Mouse (Mus musculus): ENCODE data around the gene Myt1.
"Not testable (repeated sequence)": the region's sequence is repeated elsewhere in the genome, so short reads cannot be mapped to it uniquely, and the experiment has no call there.

The Myt1 gene

DNA sequence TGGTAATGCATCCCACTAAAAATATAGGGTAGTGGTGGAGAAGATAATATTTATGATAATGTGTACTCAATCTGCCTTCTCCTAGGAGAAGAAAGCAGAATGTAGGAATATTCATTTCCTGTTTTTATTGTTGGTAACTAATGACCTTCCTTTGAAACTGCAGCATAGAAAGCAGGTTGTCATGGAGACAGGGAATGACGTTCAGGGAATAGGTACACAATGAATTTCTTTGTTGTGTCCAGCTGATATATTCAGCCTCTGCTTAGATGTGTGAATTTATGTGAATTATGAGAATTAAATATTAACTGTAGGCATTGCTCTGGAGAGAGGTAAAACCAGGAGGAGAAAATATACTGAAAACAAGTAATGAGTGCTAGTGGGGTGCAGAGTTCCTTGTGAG, 18.3 kb downstream of the Myt1 start:
- no peak for DNase-seq (ENCODE audit: low read depth)

DNA sequence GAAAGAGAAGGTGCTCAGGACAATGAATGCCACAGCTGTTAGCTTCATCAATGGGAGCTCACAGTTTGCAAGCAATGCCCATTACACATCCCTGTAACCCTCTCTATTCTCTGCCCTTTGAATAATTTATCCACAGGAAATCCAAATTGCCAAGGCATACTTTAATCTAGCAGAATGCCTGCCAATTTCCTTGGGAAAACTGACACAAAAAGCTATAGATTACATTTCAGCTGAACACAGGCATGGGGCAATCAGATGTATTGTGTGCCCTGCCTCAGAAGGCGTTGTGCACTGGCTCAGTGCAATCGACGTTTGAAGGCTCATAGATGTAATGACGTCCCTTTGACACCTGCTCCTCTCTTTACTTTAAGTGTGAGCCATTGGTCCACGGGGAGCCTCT, 24.7 kb downstream of the Myt1 start:
- no peak for DNase-seq (ENCODE audit: low read depth)

DNA sequence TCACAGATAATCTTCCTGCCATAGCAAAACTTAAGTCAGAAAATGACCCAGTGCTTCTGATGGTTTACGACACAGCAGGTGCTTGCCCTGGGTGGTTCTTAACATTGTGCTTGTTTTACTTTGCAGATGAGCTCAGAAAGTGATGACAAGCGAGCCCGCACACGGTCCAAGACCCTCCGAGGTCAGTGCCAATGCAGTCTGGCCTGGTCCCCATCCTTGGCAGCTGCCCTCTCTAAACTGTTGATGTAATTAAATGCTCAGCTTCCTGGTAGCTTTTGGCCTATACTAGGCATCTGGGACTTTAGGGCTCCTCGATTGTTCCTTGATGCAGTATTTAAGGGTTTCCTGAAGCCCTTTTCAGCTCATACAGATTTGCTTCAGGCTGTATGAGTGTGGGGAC, 26.3 kb downstream of the Myt1 start:
- DNase-seq (ENCODE audit: low read depth), result no peak

DNA sequence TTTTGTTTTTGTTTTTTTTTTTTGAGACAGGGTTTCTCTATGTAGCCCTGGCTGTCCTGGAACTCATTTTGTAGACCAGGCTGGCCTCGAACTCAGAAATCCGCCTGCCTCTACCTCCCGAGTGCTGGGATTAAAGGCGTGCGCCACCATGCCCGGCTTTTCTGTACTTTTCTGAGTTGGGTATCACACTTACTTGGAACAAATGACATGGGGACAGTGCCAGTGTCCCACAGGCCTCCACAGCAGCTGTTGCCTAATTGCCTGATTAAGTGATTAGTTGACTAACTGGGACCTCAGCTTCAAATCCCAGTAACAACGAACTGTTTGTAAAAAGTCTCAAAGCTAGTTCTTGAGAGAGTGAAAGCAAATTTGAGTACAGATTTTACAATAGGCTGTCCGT, 30.1 kb downstream of the Myt1 start:
- DNase-seq (ENCODE audit: low read depth), result not testable (repeated sequence)

DNA sequence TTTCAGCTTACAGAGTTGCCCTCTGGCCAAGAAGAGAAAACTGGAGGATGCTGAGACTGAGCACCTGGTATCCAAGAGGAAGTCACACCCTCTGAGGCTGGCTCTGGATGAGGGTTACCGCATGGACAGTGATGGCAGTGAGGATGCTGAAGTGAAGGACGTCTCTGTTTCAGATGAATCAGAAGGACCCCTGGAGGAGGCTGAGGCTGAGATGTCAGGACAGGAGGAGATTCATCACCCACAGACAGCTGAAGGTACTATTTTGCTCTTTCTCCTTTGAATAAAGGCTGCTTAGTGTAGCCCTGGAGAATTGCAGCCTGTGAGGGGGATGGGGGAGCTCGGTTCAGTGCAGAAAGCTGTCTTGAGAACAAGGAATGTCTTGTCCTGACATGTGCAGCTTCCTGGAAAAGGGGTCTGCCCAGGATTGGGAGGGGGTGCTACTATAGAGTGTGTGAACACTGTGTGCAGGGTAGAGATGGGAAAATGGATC, 32.6 kb downstream of the Myt1 start:
- no peak for DNase-seq (ENCODE audit: low read depth)

DNA sequence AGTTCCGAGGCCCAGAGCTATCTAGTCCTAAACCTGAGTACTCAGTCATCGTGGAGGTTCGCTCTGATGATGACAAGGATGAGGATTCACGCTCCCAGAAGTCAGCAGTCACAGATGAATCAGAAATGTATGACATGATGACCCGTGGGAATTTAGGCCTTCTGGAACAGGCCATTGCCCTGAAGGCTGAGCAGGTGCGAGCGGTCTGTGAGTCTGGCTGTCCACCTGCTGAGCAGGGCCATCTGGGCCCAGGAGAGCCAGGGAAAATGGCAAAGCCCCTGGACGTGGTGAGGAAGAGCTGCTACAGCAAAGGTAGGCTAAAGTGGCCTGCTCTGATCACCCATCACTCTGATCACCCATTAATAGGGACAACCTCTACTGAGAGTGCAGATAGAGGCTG, 34.5 kb downstream of the Myt1 start:
- DNase-seq (ENCODE audit: low read depth), result no peak

DNA sequence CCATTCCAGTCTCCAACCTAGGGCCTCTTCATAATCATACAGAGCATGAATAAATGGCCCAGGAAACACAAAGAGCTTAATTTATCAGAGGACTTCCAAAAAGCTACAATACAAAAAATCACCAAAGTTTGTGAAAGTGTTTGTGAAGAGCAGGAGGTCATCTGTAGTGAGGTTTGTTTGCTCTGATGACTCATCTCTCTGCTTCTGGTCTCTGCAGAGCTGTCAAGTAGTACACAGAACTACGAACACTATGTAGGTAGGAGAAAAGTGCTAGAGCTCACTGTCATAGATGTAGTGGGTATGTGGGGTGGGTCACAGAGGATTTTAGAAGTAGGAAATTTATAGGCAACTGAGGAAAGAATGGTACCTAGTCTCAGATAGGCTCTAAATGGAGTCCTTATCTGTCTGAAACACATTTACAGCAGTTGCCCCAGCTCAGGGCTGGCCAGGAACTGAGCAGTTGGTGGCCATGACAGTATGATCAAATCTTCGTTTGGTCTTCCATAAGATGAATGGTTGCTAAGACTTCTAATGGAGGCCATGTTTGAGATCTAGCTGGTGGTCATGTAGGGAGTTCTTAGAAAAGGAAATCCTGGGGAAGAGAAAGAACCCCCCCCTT, 66.0 kb downstream of the Myt1 start:
- no peak for DNase-seq (ENCODE audit: low read depth)

DNA sequence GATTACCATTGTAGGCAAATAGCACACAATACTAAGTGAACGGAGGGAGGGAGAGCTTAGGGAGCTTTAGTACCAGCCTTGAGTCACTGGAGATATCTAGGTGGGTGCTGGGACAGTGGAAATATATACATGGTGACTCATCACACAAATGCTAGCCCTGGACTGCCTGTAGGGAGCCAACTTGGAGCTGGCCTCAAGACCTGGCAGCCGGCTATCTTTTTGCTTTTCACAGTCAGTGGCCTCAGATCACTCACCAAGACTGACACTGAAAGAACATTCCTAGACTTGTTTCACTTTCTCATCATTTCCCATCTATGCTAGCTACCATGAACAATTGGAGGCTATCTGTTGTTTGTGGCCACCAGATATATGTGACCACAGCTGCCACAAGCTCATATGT, 69.6 kb downstream of the Myt1 start:
- peak; percentile 55 for DNase-seq (ENCODE audit: low read depth)

DNA sequence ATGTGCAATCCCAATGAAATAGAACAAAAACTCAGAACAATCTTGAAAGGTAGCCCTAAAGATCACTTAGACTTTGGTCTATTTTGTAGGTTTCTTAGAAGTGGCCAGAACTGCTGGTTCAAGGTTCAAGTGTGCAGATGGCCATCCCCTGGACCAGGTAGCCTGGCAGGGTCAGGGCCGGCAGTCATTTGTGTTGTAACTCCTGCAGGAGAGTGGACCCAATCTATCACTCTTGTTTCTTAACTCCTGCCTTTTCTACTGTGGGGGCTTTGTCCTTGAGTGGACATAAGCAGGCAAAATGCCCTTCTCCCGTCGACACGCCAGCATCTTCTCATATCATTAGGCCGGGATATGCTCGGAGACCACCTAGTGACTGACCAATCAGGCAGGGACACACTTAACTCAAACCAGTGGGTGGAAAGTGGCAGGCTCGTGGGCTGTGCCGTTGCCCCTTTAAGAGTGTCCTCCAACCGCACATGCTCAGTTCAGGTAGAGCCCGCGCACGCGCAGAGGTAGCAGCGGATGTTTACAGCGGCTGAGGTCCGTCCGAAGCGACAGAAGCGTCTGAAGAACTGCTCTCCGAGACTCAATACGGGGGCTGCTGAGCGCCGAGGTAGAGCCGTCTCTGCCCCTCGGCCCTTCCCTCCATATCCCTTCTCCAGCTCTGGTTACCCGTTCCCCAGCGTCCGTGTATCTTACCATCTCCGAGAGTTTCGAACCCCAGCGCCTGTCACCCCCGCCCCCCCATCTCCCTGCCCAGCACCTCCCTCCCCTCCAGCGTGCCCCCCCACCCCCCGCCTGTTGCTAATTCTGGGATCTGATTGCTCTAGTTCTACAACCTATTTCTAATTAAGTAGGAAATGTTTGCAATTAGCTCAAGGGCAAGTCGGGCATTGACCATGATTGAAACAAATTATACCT, 74.5 kb downstream of the Myt1 start, which contains the start of gene Pcmtd2:
Gene Pcmtd2, plus strand, starts transcription at position 483 of the 921 bp plus-strand sequence.
- peak; percentile 94 for DNase-seq (ENCODE audit: low read depth)

DNA sequence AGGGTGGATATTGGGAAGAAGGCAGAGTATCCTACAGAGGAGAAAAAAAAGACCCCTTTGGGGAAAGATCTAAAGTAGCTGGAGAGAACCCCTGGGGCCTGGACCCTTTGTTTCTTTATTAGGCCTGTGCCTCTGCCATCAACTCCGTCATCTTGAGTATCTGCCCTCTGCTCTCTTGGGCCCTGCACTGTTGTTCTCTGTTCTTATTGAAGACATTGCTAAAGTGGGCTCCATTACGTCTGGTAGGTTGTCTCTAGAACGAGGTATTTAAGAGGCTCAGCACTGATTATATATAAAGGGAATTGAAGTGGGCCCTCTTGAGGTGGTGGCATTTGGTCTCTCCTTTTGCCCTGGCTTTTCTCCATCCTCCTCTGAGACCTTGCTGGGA, 75.2 kb downstream of the Myt1 start:
- DNase-seq (ENCODE audit: low read depth), result peak; percentile 28

DNA sequence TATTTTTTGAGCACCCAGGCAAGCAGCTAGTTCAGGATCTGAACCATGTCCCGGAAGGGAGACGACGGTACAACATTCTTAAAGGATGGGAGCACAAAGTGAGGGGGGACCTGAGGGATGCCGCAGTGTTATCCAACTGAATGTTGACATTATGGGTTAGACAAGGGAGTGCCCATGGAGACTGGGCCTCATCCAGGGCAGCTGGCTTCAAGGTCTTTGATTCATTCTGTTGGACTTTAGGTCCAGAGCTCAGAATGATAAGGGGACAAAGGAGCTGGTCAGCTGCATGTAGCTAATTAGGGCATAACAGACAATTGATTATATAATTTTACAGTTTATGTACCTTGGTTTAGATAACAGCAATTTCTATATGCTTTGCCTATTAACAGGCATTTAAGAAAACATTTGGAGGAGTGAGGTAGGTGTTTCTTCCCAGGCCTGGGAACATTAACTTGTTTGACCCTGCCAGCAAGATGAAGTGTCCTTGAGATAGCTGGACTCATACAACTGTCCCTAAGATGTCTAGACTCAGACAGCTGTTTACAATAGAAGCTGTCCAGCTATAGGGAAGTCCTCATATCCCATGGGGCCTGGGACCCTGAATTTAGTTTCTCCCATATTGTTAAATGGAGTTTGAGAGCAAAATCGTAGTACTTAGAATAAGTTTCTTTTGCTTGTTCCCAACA, 82.7 kb downstream of the Myt1 start:
- no peak for DNase-seq (ENCODE audit: low read depth)

DNA sequence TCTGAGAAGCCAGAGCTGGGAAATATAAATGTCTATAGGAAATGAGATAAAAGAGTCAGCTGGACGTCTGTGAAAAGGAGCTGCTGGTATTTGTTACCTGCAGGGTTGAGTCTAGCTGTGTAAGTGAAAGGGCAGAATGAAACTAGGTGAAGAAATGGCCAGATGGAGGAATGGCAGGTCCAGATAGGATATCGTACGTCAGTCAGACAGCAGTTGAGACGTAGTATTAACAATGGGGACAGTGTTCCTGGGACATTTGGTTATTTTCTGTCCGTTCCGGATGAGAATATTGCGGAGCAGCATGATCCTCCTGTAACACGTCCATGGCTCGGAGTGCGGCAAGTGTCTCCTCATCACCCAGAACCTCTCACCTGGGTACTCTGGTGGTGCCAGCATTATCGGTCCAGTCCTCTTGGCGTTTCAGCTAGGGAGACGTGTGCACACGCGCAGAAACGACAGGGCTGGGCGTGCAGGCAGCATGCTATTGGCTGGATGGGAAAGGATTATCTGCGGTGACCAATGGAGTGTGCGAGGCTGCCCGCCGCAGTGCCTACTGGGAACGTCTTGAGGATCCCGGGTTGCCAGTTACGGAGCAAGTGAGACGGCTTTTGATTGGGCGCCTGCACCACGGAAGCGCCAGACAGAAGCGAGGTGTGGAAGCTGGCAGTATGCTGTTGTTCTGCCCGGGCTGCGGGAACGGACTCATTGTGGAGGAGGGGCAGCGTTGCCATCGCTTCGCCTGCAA, 100.8 kb downstream of the Myt1 start, which contains the start of gene Polr3k:
Gene Polr3k, plus strand, starts transcription at position 547 of the 745 bp plus-strand sequence.
- peak; percentile 95 for DNase-seq (ENCODE audit: low read depth)

DNA sequence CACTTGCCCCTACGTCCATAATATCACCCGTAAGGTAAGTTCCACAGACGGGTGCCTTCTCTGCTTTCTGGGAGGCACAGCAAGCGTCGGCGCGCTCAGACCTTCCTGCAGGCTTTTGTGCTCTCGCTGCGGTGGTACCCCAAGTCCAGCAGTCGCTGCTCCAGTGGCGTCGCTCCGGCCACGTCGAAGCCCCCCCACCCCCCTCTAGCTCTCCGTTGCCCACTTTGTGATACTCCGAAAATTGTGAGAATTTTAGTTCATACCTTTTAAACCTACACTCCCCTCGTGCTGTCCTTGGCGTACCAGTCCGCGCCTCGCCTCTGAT, 101.4 kb downstream of the Myt1 start:
- no peak for DNase-seq (ENCODE audit: low read depth)

DNA sequence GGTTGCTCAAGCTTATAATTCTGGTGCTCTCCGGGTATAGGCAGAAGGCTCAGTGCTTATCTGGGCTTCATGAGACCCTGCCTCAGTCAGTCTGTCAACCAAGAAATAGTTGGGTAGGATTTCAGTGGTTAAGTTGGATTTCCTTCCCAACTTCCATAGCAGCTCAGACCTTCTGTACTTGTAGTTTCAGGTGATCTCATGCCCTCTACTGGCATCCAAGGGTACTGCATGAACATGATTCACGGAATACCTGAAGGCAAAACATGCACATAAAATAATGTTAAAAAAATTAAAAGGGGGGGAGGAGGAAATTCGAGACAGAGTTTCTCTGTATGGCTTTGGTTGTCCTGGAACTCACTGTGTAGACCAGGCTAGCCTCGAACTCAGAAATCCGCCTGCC, 103.8 kb downstream of the Myt1 start:
- peak; percentile 88 for DNase-seq (ENCODE audit: low read depth)

DNA sequence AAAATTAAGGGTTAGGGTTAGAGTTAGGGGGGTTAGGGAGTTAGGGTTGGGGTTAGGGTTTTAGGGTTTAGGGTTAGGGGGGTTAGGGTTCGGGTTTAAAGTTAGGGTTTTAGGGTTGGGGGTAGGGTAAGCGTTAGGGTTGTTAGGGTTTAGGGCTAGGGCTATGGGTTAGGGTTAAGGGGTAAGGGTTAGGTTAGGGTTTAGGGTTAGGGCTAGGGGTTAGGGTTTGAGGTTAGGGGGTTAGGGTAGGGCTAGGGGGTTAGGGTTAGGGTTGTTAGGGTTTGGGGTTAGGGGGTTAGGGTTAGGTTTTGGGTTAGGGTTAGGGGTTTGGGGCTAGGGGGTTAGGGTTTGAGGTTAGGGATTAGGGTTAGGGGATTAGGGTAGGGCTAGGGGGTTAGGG, 107.9 kb downstream of the Myt1 start:
- no peak for DNase-seq (ENCODE audit: low read depth)

Data from NIH3T3 (cell line).